Mouse (Mus musculus): ENCODE measurements at regions not wholly inside any gene's neighbourhood (a gene's known extent, or its start where the extent isn't known, plus 50 kb on each side); places are given as distances from the start of the nearest gene placed in this dataset.
A peak's percentile ranks its signal among the peaks of the same experiment; 100 is the strongest.
"Not testable (repeated sequence)": the region's sequence is repeated elsewhere in the genome, so short reads cannot be mapped to it uniquely, and the experiment has no call there.

- DNase-seq (ENCODE audit: low spot score in 2 of 2): not testable (repeated sequence)
Observed at GRCm38 (mm10) chr14:124801589-124801988, 124.7 kb upstream of the Fgf14 start.

GRCm38 (mm10) chr14:124800421-124800820 lies 123.5 kb upstream of the Fgf14 start:
- DNase-seq (ENCODE audit: low spot score in 2 of 2): no peak

- no peak for DNase-seq (ENCODE audit: low spot score in 2 of 2)
Observed at GRCm38 (mm10) chr14:124775402-124775801, 98.5 kb upstream of the Fgf14 start.

- DNase-seq (ENCODE audit: low spot score in 2 of 2): no peak
Observed at GRCm38 (mm10) chr14:124767996-124768395, 91.1 kb upstream of the Fgf14 start.

- peak in 1 of 2 experiments; percentile 2 for DNase-seq (ENCODE audit: low spot score in 2 of 2)
Observed at GRCm38 (mm10) chr14:124767234-124767633, 90.3 kb upstream of the Fgf14 start.

- DNase-seq (ENCODE audit: low spot score in 2 of 2): peak; percentile 34 to 35
Observed at GRCm38 (mm10) chr14:124742491-124742890, 65.6 kb upstream of the Fgf14 start.
